Mouse (Mus musculus) testis, adult 2 months (tissue): ENCODE measurements at regions not wholly inside any gene's neighbourhood (a gene's known extent, or its start where the extent isn't known, plus 50 kb on each side); places are given as distances from the start of the nearest gene placed in this dataset.

Experiments
- CTCF ChIP-seq: fragments of 200-500 bp; IDR thresholded peaks from 2 replicates; pipeline ENCODE4 v1.5.1; 2012; ENCODE audit warnings: low read depth, mild to moderate bottlenecking, inconsistent platforms, low read length, moderate library complexity; ENCODE audit not compliant: control insufficient read depth, insufficient read depth, insufficient replicate concordance
- POLR2A ChIP-seq: fragments of 200-500 bp; IDR thresholded peaks from 2 replicates; pipeline ENCODE4 v1.6.1; 2012; ENCODE audit warnings: low read depth, mild to moderate bottlenecking, inconsistent platforms, low read length, moderate library complexity; ENCODE audit not compliant: control insufficient read depth

DNA sequence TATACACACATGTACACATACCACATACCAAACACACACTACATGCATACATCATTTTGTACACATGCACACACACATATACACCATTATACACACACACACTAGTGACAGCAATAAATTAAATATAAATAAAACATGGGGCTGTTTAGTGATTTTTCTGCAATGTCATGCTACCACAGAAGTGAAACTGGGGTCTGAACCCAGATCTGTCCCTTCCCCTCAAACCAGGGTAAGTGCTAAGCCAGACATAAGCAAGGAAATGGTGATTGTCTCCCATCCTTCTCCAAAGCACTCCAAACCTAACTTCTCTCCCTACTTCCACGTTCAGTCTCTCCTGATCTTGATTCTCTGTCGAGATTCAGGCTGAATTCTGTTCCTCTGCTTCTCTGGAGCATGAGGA is 109.3 kb downstream of the Tbx19 start:
- TF ChIP-seq CTCF (no peak), POLR2A (no peak)
